Mouse (Mus musculus): ENCODE data around the gene Atp6v0c. TPM values are rescaled to one million over a fixed set of nuclear protein-coding genes. Genes with fewer than 3 reads are reported as not detected.
"Not testable (repeated sequence)": the region's sequence is repeated elsewhere in the genome, so short reads cannot be mapped to it uniquely, and the experiment has no call there.

The Atp6v0c gene
- polyA plus RNA-seq, 1 experiment from 2014 or later: 549 TPM

- H3K9ac ChIP-seq (replicated peaks; ENCODE audit: low read depth, low read length); ATAC-seq (ENCODE audit: insufficient number of reproducible peaks, insufficient read depth, low FRiP score, low read depth): not testable (repeated sequence)
Measured at GRCm38 (mm10) chr17:24132919-24133318, 36.6 kb downstream of the Atp6v0c start.

GRCm38 (mm10) chr17:24131570-24131969 is 37.9 kb downstream of the Atp6v0c start:
- Histone ChIP-seq H3K4me1 (ENCODE audit: control insufficient read depth, insufficient read depth, low read length) (no peaks in the 10 kb centered on the region), H3K4me3 (ENCODE audit: low read depth, low read length) (no peak overlapping the region), H3K9ac (replicated peaks; ENCODE audit: low read depth, low read length) (no peak overlapping the region), H3K27ac (ENCODE audit: low read length) (no peak overlapping the region), H3K9me3 (ENCODE audit: control insufficient read depth, low read depth, low read length) (no peaks in the 10 kb centered on the region), H3K36me3 (ENCODE audit: control insufficient read depth, insufficient read depth, low read length) (no peaks in the 10 kb centered on the region), H3K27me3 (ENCODE audit: control insufficient read depth, insufficient read depth, low read length) (no peaks in the 10 kb centered on the region), H3K4me2 (replicated peaks; ENCODE audit: low read depth, low read length) (no peak overlapping the region)
- WGBS: 82% methylated on average over 3 of the region's 3 CpGs
- no peak for ATAC-seq (ENCODE audit: insufficient number of reproducible peaks, insufficient read depth, low FRiP score, low read depth)

More at GRCm38 (mm10) chr17:24132919-24133318, 36.6 kb downstream of the Atp6v0c start:
- H3K27ac ChIP-seq (ENCODE audit: low read length); H3K4me2 ChIP-seq (replicated peaks; ENCODE audit: low read depth, low read length); H3K36me3 ChIP-seq (ENCODE audit: control insufficient read depth, insufficient read depth, low read length); H3K4me3 ChIP-seq (ENCODE audit: low read depth, low read length); H3K9me3 ChIP-seq (ENCODE audit: control insufficient read depth, low read depth, low read length); H3K4me1 ChIP-seq (ENCODE audit: control insufficient read depth, insufficient read depth, low read length); H3K27me3 ChIP-seq (ENCODE audit: control insufficient read depth, insufficient read depth, low read length): not testable (repeated sequence)
- WGBS: 89% methylated on average over 4 of the region's 4 CpGs

- H3K9ac ChIP-seq (replicated peaks; ENCODE audit: low read depth, low read length); ATAC-seq (ENCODE audit: insufficient number of reproducible peaks, insufficient read depth, low FRiP score, low read depth); H3K4me1 ChIP-seq (ENCODE audit: control insufficient read depth, insufficient read depth, low read length); H3K27me3 ChIP-seq (ENCODE audit: control insufficient read depth, insufficient read depth, low read length); H3K4me2 ChIP-seq (replicated peaks; ENCODE audit: low read depth, low read length); H3K9me3 ChIP-seq (ENCODE audit: control insufficient read depth, low read depth, low read length); H3K36me3 ChIP-seq (ENCODE audit: control insufficient read depth, insufficient read depth, low read length); H3K4me3 ChIP-seq (ENCODE audit: low read depth, low read length); H3K27ac ChIP-seq (ENCODE audit: low read length): not testable (repeated sequence)
- 84% methylated on average over 4 of the region's 4 CpGs for WGBS
Measured at GRCm38 (mm10) chr17:24129246-24129645, 40.3 kb downstream of the Atp6v0c start.

- 86% methylated on average over 1 of the region's 1 CpGs for WGBS
- H3K9ac ChIP-seq (replicated peaks; ENCODE audit: low read depth, low read length): no peak overlapping the region
Measured at GRCm38 (mm10) chr17:24127592-24127991, 41.9 kb downstream of the Atp6v0c start.

GRCm38 (mm10) chr17:24126801-24127200 is 42.7 kb downstream of the Atp6v0c start:
- no peaks in the 10 kb centered on the region for H3K27me3 ChIP-seq (ENCODE audit: control insufficient read depth, insufficient read depth, low read length)
- WGBS: 76% methylated on average over 3 of the region's 3 CpGs
- H3K4me3 ChIP-seq (ENCODE audit: low read depth, low read length): no peak overlapping the region
- no peaks in the 10 kb centered on the region for H3K36me3 ChIP-seq (ENCODE audit: control insufficient read depth, insufficient read depth, low read length)
- ATAC-seq (ENCODE audit: insufficient number of reproducible peaks, insufficient read depth, low FRiP score, low read depth): no peak
- H3K4me1 ChIP-seq (ENCODE audit: control insufficient read depth, insufficient read depth, low read length): no peaks in the 10 kb centered on the region
- H3K4me2 ChIP-seq (replicated peaks; ENCODE audit: low read depth, low read length): no peak overlapping the region
- no peak overlapping the region for H3K9ac ChIP-seq (replicated peaks; ENCODE audit: low read depth, low read length)
- no peaks in the 10 kb centered on the region for H3K9me3 ChIP-seq (ENCODE audit: control insufficient read depth, low read depth, low read length)
- H3K27ac ChIP-seq (ENCODE audit: low read length): no peak overlapping the region

More at GRCm38 (mm10) chr17:24127592-24127991, 41.9 kb downstream of the Atp6v0c start:
- no peaks in the 10 kb centered on the region for H3K36me3 ChIP-seq (ENCODE audit: control insufficient read depth, insufficient read depth, low read length)
- no peak overlapping the region for H3K4me3 ChIP-seq (ENCODE audit: low read depth, low read length)
- no peak for ATAC-seq (ENCODE audit: insufficient number of reproducible peaks, insufficient read depth, low FRiP score, low read depth)
- H3K4me1 ChIP-seq (ENCODE audit: control insufficient read depth, insufficient read depth, low read length): no peaks in the 10 kb centered on the region
- no peaks in the 10 kb centered on the region for H3K9me3 ChIP-seq (ENCODE audit: control insufficient read depth, low read depth, low read length)
- H3K27ac ChIP-seq (ENCODE audit: low read length): no peak overlapping the region
- no peak overlapping the region for H3K4me2 ChIP-seq (replicated peaks; ENCODE audit: low read depth, low read length)
- no peaks in the 10 kb centered on the region for H3K27me3 ChIP-seq (ENCODE audit: control insufficient read depth, insufficient read depth, low read length)

GRCm38 (mm10) chr17:24119446-24119845 is 50.1 kb downstream of the Atp6v0c start:
- no peak overlapping the region for H3K4me2 ChIP-seq (replicated peaks; ENCODE audit: low read depth, low read length)
- no peak overlapping the region for H3K27ac ChIP-seq (ENCODE audit: low read length)
- no peaks in the 10 kb centered on the region for H3K4me1 ChIP-seq (ENCODE audit: control insufficient read depth, insufficient read depth, low read length)
- no peak overlapping the region for H3K9ac ChIP-seq (replicated peaks; ENCODE audit: low read depth, low read length)
- H3K27me3 ChIP-seq (ENCODE audit: control insufficient read depth, insufficient read depth, low read length): no peaks in the 10 kb centered on the region
- no peak for ATAC-seq (ENCODE audit: insufficient number of reproducible peaks, insufficient read depth, low FRiP score, low read depth)
- 91% methylated on average over 3 of the region's 3 CpGs for WGBS
- no peaks in the 10 kb centered on the region for H3K36me3 ChIP-seq (ENCODE audit: control insufficient read depth, insufficient read depth, low read length)
- no peak overlapping the region for H3K4me3 ChIP-seq (ENCODE audit: low read depth, low read length)
- no peaks in the 10 kb centered on the region for H3K9me3 ChIP-seq (ENCODE audit: control insufficient read depth, low read depth, low read length)

Other genes starting within 250 kb of the Atp6v0c start
- gene Sbp, start 228.0 kb downstream of the Atp6v0c start, polyA plus RNA-seq (2014; fragmentation: Nextera tagmentation; extraction: Ambion mirVana): not detected in 2 replicates
- not detected in 2 replicates for gene Sbpl, start 214.4 kb downstream of the Atp6v0c start, polyA plus RNA-seq (2014; fragmentation: Nextera tagmentation; extraction: Ambion mirVana)
- gene Prss30, start 189.1 kb downstream of the Atp6v0c start, polyA plus RNA-seq (2014; fragmentation: Nextera tagmentation; extraction: Ambion mirVana): not detected in 2 replicates
- 1.9 and 3.1 TPM in 2 replicates for gene Prss22, start 171.6 kb downstream of the Atp6v0c start, polyA plus RNA-seq (2014; fragmentation: Nextera tagmentation; extraction: Ambion mirVana)
- 0.20 and 0.46 TPM in 2 replicates for gene Prss27, start 131.6 kb downstream of the Atp6v0c start, polyA plus RNA-seq (2014; fragmentation: Nextera tagmentation; extraction: Ambion mirVana)
- 58.1 and 61.0 TPM in 2 replicates for gene Kctd5, start 96.2 kb downstream of the Atp6v0c start, polyA plus RNA-seq (2014; fragmentation: Nextera tagmentation; extraction: Ambion mirVana)
- gene Pdpk1, start 18.8 kb downstream of the Atp6v0c start, polyA plus RNA-seq (2014; fragmentation: Nextera tagmentation; extraction: Ambion mirVana): 43.9 and 44.3 TPM in 2 replicates
- 28.2 and 29.7 TPM in 2 replicates for gene Amdhd2, start 5.9 kb downstream of the Atp6v0c start, polyA plus RNA-seq (2014; fragmentation: Nextera tagmentation; extraction: Ambion mirVana)
- 6.3 and 8.3 TPM in 2 replicates for gene Tbc1d24, start 35.9 kb upstream of the Atp6v0c start, polyA plus RNA-seq (2014; fragmentation: Nextera tagmentation; extraction: Ambion mirVana)
- gene Ntn3, start 39.8 kb upstream of the Atp6v0c start, polyA plus RNA-seq (2014; fragmentation: Nextera tagmentation; extraction: Ambion mirVana): 10.2 and 10.4 TPM in 2 replicates
- 11.9 and 12.3 TPM in 2 replicates for gene Tedc2, start 51.1 kb upstream of the Atp6v0c start, polyA plus RNA-seq (2014; fragmentation: Nextera tagmentation; extraction: Ambion mirVana)
- gene Ccnf, start 81.8 kb upstream of the Atp6v0c start, polyA plus RNA-seq (2014; fragmentation: Nextera tagmentation; extraction: Ambion mirVana): 57.6 and 67.1 TPM in 2 replicates
- gene Abca17, start 181.4 kb upstream of the Atp6v0c start, polyA plus RNA-seq (2014; fragmentation: Nextera tagmentation; extraction: Ambion mirVana): not detected in 2 replicates
- gene Abca3, start 182.2 kb upstream of the Atp6v0c start, polyA plus RNA-seq (2014; fragmentation: Nextera tagmentation; extraction: Ambion mirVana): 16.3 and 16.4 TPM in 2 replicates
- 254 and 265 TPM in 2 replicates for gene Rnps1, start 244.9 kb upstream of the Atp6v0c start, polyA plus RNA-seq (2014; fragmentation: Nextera tagmentation; extraction: Ambion mirVana)

All from stomach, embryonic 14.5 days (tissue).